Mouse (Mus musculus): ENCODE measurements around the gene Pask. TPM values are rescaled to one million over a fixed set of nuclear protein-coding genes. Genes with fewer than 3 reads are reported as not detected.

The Pask gene
- polyA plus RNA-seq (2012; fragmentation: generic; extraction: Trizol): 10 to 100 TPM in 1 of 2 experiments, 1 to 10 TPM in 1; 4.1 to 11.0 TPM

GRCm38 (mm10) chr1:93342648-93343503 is at the start of gene Pask, which contains the start of gene Ppp1r7:
Gene Pask (minus strand): TSS chr1:93343482.
Gene Ppp1r7 (plus strand): TSS chr1:93342854.

GRCm38 (mm10) chr1:93373665-93374064 is 30.4 kb upstream of the Pask start, which contains the start of gene Ano7:
Gene Ano7 (plus strand): TSS chr1:93373930.

GRCm38 (mm10) chr1:93305581-93306337 is 37.5 kb downstream of the Pask start, which contains the start of gene Mterf4:
Gene Mterf4 (minus strand): TSS chr1:93305915.

Other genes with a start within 250 kb of the Pask start
- gene Kif1a, start 241.5 kb downstream of the Pask start, polyA plus RNA-seq (2012; fragmentation: generic; extraction: Trizol): under 1 TPM in 1 of 2 experiments, not detected in 1; 0.01 TPM
- gene Agxt, start 208.2 kb downstream of the Pask start, polyA plus RNA-seq (2012; fragmentation: generic; extraction: Trizol): under 1 TPM in 1 of 2 experiments, not detected in 1; 0.19 TPM
- gene 2310007B03Rik, start 182.5 kb downstream of the Pask start, polyA plus RNA-seq (2012; fragmentation: generic; extraction: Trizol): under 1 TPM in 1 of 2 experiments, not detected in 1; 0.18 TPM
- 1 to 10 TPM in 1 of 2 experiments, under 1 TPM in 1; 0.01 to 8.1 TPM for gene Crocc2, start 174.8 kb downstream of the Pask start, polyA plus RNA-seq (2012; fragmentation: generic; extraction: Trizol)
- gene Sned1, start 107.6 kb downstream of the Pask start, polyA plus RNA-seq (2012; fragmentation: generic; extraction: Trizol): 100 to 1,000 TPM in 1 of 2 experiments, under 1 TPM in 1; 0.06 to 167 TPM
- 100 to 1,000 TPM in 1 of 2 experiments, 1 to 10 TPM in 1; 6.4 to 247 TPM for gene Mterf4, start 37.6 kb downstream of the Pask start, polyA plus RNA-seq (2012; fragmentation: generic; extraction: Trizol)
- gene Ppp1r7, start 628 bp downstream of the Pask start, polyA plus RNA-seq (2012; fragmentation: generic; extraction: Trizol): 10 to 100 TPM in 1 of 2 experiments, 1 to 10 TPM in 1; 4.2 to 14.6 TPM
- gene Ano7, start 30.4 kb upstream of the Pask start, polyA plus RNA-seq (2012; fragmentation: generic; extraction: Trizol): under 1 TPM in 1 of 2 experiments, not detected in 1; 0.02 TPM
- gene Hdlbp, start 135.3 kb upstream of the Pask start, polyA plus RNA-seq (2012; fragmentation: generic; extraction: Trizol): 100 to 1,000 TPM in 1 of 2 experiments, 10 to 100 TPM in 1; 24.8 to 171 TPM
- 1 to 10 TPM in 1 of 2 experiments, under 1 TPM in 1; 0.78 to 5.4 TPM for gene Farp2, start 168.6 kb upstream of the Pask start, polyA plus RNA-seq (2012; fragmentation: generic; extraction: Trizol)